Mouse (Mus musculus) lung, embryonic 15.5 days (tissue): ENCODE results near the gene Sox13. TPM values are rescaled to one million over a fixed set of nuclear protein-coding genes. Genes with fewer than 3 reads are reported as not detected.

Experiments used
- ATAC-seq: fragments of 200-750 bp; cut with Nextera tagmentation; 2 replicates; pipeline ENCODE4 v1.8.0; 2017; ENCODE audit warnings: moderate number of reproducible peaks, borderline replicate concordance; ENCODE audit not compliant: low FRiP score, low TSS enrichment; ENCODE audit errors: extremely low read depth
- H3K27ac ChIP-seq: fragments of 300-500 bp; sonication (generic); 2 replicates; pipeline ENCODE4 v1.5.1; 2015; ENCODE audit warnings: moderate library complexity, mild to moderate bottlenecking, inconsistent platforms
- H3K27me3 ChIP-seq: fragments of 300-500 bp; sonication (generic); 2 replicates; pipeline ENCODE4 v1.6.1; 2015; ENCODE audit warnings: inconsistent platforms
- H3K36me3 ChIP-seq: fragments of 300-500 bp; sonication (generic); 2 replicates; pipeline ENCODE4 v1.6.1; 2015; ENCODE audit warnings: inconsistent platforms
- H3K4me1 ChIP-seq: fragments of 300-500 bp; sonication (generic); 2 replicates; pipeline ENCODE4 v1.6.1; 2015; ENCODE audit warnings: inconsistent platforms
- H3K4me2 ChIP-seq: fragments of 300-500 bp; sonication (generic); 2 replicates; pipeline ENCODE4 v1.6.1; 2015; ENCODE audit warnings: inconsistent platforms, mild to moderate bottlenecking, moderate library complexity
- H3K4me3 ChIP-seq: fragments of 300-500 bp; sonication (generic); 2 replicates; pipeline ENCODE4 v1.5.1; 2015; ENCODE audit warnings: mild to moderate bottlenecking, inconsistent platforms
- H3K9ac ChIP-seq: fragments of 300-500 bp; sonication (generic); 2 replicates; pipeline ENCODE4 v1.6.1; 2015; ENCODE audit warnings: inconsistent platforms
- H3K9me3 ChIP-seq: fragments of 300-500 bp; sonication (generic); 2 replicates; pipeline ENCODE4 v1.6.1; 2016; ENCODE audit warnings: inconsistent platforms
- WGBS: fragments of 180-500 bp; shearing (Covaris S2); methylation state at CpG from one replicate; pipeline ENCODE4 v1.1.7; 2015; 5-methylcytosine and 5-hydroxymethylcytosine counted together
- polyA plus RNA-seq: library from polyadenylated mRNA; unstranded; fragments of >200 nt; fragmentation: Nextera tagmentation; extraction: Ambion mirVana; gene quantifications from 2 replicates; pipeline ENCODE4 v1.2.1, GENCODE M21; 2015

Sox13 gene
- polyA plus RNA-seq, 1 experiment from 2014 or later: 9.0 TPM

DNA sequence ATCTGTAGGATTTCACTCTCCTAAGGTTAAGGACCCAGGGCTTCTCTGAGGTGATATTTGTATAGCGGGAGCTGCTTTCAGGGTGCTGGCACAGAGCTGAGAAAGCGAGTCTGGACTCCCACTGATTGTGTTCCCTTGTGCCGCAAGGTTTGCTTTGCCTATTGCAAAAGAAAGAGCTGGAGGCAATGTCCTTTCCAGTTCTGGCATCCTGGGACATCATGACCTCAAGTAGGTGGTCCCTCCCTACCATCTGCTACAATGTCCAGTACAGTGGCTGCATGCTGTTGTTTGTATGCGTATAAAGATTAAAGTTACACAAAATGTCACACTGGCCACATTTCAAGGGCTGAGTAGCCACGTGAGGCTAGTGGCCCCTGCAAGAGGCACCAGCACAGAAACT lies 62.1 kb downstream of the Sox13 start:
- no peak overlapping the region for H3K4me3 ChIP-seq

DNA sequence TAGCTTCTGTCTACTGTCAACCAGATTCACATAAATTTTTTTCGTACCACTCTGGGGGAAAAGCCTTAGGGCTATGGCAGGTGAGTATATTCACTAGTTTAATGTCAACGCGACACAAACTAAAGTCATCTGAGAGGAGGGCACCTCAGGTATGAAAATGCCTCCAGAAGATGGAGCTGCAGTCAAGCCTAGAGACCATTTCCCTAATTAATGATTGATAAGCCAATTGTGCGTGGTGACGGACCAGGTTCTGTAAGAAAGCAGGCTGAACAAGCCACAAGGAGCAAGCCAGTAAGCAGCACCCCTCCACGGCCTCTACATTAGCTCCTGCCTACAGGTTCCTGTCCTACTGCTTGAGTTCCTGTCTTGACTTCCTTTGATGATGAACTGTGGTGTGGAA lies 63.2 kb downstream of the Sox13 start:
- Histone ChIP-seq H3K9ac (no peak overlapping the region), H3K4me2 (no peak overlapping the region), H3K4me1 (peaks cover 12% of the 10 kb centered on the region), H3K4me3 (no peak overlapping the region), H3K9me3 (no peaks in the 10 kb centered on the region), H3K27ac (no peak overlapping the region), H3K36me3 (no peaks in the 10 kb centered on the region), H3K27me3 (peaks cover 52% of the 10 kb centered on the region)
- no peak for ATAC-seq
- WGBS: 88% methylated on average over 6 of the region's 6 CpGs

More for the DNA sequence above, 62.1 kb downstream of the Sox13 start:
- Histone ChIP-seq H3K36me3 (no peaks in the 10 kb centered on the region), H3K27me3 (peaks cover 49% of the 10 kb centered on the region), H3K9me3 (no peaks in the 10 kb centered on the region), H3K27ac (no peak overlapping the region), H3K4me1 (peaks cover 14% of the 10 kb centered on the region), H3K9ac (no peak overlapping the region), H3K4me2 (no peak overlapping the region)
- ATAC-seq: no peak
- WGBS: 87% methylated on average over 5 of the region's 5 CpGs

DNA sequence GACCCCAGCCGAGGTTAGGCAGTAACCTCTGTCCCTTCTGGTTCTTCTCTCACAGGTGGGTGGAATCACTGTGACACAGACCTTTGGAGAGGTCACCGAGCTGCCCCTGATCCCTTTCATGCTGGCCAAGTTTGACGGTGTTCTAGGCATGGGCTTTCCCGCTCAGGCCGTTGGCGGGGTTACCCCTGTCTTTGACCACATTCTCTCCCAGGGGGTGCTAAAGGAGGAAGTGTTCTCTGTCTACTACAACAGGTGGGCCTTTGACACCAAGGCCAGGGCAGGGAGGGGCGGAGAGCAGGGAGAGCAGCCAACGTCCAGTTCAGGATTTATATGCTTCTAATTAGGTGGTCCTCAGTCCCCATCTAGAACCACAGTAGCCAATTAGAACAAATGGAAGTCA lies 67.8 kb downstream of the Sox13 start:
- Histone ChIP-seq H3K36me3 (no peaks in the 10 kb centered on the region), H3K4me3 (no peak overlapping the region), H3K27ac (no peak overlapping the region), H3K9me3 (no peaks in the 10 kb centered on the region), H3K9ac (no peak overlapping the region), H3K4me1 (peaks cover 11% of the 10 kb centered on the region), H3K27me3 (peaks cover 47% of the 10 kb centered on the region; the same call in 1 of the 2 replicates), H3K4me2 (no peak overlapping the region)
- WGBS: 49% methylated on average over 8 of the region's 8 CpGs
- ATAC-seq: no peak

DNA sequence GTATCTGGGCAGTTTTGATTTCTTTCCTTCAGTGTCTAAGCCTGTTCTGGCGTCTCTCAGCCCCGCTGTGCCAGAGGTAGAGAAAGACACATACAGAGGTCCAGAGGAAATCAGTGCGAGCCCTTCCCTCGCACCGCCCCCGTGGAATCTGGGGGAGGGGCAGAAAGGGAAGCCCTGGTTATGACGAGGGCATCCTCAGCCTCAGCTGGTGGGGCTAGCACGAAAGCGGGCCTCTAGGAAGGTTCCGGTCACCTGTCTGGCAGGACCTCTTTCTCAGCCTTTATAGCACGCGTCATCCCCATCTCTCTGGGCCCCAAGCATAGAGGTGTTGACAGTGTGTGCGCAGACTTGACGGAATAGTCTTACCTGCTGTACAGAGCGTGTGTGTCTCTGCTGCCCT lies 68.3 kb downstream of the Sox13 start:
- Histone ChIP-seq H3K4me3 (no peak overlapping the region), H3K9ac (no peak overlapping the region), H3K4me2 (no peak overlapping the region), H3K9me3 (no peaks in the 10 kb centered on the region), H3K4me1 (peaks cover 11% of the 10 kb centered on the region), H3K36me3 (no peaks in the 10 kb centered on the region), H3K27me3 (peaks cover 47% of the 10 kb centered on the region; the same call in 1 of the 2 replicates), H3K27ac (no peak overlapping the region)
- WGBS: 32% methylated on average over 15 of the region's 15 CpGs
- 0 out of 2 replicates have a peak, but pooled peaks have one; percentile 12 for ATAC-seq

DNA sequence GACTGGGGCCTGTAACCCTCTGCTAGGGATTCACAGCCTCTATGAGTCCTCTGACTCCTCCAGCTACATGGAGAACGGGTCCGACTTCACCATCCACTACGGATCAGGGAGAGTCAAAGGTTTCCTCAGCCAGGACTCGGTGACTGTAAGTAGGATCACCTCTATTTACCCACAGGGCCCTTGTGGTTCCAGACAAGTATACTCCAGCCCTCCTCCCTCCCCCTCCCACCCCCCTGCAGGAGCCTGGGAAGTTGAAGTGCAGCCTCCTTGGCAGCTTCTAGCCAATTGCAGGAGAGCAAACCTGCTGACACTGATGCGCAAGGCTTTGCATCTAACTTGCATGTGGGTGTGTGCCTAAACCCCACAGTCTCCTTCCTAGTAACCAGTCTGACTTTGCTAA lies 68.7 kb downstream of the Sox13 start:
- H3K9me3 ChIP-seq: no peaks in the 10 kb centered on the region
- peaks cover 47% of the 10 kb centered on the region; the same call in 1 of the 2 replicates for H3K27me3 ChIP-seq
- peaks cover 11% of the 10 kb centered on the region for H3K4me1 ChIP-seq
- H3K4me3 ChIP-seq: no peak overlapping the region
- H3K27ac ChIP-seq: no peak overlapping the region
- no peak overlapping the region for H3K4me2 ChIP-seq
- H3K36me3 ChIP-seq: no peaks in the 10 kb centered on the region
- WGBS: 29% methylated on average over 5 of the region's 5 CpGs
- peak; percentile 27; the same call in 1 of the 2 replicates for ATAC-seq
- no peak overlapping the region for H3K9ac ChIP-seq

DNA sequence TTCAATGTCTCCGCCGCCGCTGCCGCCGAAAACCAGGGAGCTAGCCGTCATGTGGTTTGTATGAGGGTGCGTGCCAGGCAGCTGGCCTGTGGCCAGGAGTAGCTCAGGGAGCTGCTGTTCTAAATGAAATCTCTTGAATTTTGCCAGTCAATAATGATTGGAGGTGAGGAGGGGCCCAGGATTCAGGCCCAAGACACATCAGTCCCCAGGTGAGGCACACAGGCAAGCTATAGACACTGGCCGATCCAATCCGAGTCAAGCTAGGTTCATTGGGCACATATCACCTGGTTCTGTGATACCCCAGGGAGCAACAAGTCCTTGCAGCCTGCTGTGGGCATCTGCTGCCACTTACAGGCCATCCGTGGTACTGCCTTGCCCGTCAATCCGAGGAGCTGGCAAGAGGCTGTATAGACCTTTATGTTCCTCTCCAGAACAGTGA lies 70.8 kb downstream of the Sox13 start:
- H3K9ac ChIP-seq: no peak overlapping the region
- peaks cover 31% of the 10 kb centered on the region; the same call in 1 of the 2 replicates for H3K27me3 ChIP-seq
- no peak overlapping the region for H3K4me2 ChIP-seq
- H3K9me3 ChIP-seq: no peaks in the 10 kb centered on the region
- no peaks in the 10 kb centered on the region for H3K36me3 ChIP-seq
- H3K27ac ChIP-seq: no peak overlapping the region
- WGBS: 43% methylated on average over 12 of the region's 12 CpGs
- 0 out of 2 replicates have a peak, but pooled peaks have one; percentile 12 for ATAC-seq
- H3K4me3 ChIP-seq: no peak overlapping the region
- peaks cover 11% of the 10 kb centered on the region for H3K4me1 ChIP-seq

DNA sequence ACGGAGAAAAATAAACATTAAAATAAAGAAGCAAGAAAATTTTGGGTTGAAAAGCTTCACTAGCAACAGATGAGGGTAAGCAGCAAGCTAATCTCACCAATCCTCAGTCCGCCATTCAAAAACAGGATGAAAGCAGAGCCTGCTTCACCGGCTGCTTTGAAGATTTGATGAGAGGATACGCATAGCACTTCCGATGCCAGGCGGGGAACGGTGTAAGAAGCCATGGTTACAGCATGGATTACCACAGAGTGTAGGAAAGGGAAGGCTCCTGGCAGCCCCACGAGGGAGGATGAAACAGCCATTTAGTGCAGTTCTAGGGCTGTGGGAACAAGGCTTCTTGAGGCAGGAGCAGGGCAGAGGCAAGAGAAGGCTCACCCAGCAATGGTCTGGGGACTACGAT lies 72.4 kb downstream of the Sox13 start:
- H3K4me1 ChIP-seq: peaks cover 11% of the 10 kb centered on the region
- no peak overlapping the region for H3K27ac ChIP-seq
- no peak overlapping the region for H3K9ac ChIP-seq
- peaks cover 24% of the 10 kb centered on the region; the same call in 1 of the 2 replicates for H3K27me3 ChIP-seq
- 46% methylated on average over 9 of the region's 9 CpGs for WGBS
- no peak for ATAC-seq
- H3K36me3 ChIP-seq: no peaks in the 10 kb centered on the region
- no peaks in the 10 kb centered on the region for H3K9me3 ChIP-seq
- no peak overlapping the region for H3K4me2 ChIP-seq
- H3K4me3 ChIP-seq: no peak overlapping the region

DNA sequence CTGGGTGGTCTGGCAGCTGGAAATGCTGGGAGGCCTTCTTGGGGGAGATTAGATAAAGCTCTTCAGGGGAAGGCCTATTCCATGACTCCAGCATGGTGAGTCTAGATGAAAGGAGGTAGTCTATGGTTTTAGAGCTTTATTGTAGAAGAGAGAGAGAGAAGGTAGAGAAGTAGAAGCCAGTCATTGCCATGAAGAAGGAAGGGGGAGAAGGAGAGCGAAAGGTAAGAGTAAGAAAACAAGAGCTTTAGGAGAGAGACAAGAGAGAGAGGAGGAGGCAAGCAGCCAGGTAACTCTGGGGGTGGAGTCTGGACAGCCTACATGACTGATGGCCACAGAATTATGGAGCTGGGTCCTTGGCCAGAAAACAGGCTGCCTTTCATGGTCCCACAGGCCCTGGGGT lies 74.0 kb downstream of the Sox13 start, which contains the start of gene Ren1:
Ren1 (plus strand) TSS at position 301 of the 400 bp plus-strand sequence.
- Histone ChIP-seq H3K9me3 (no peaks in the 10 kb centered on the region), H3K27me3 (peaks cover 15% of the 10 kb centered on the region; the same call in 1 of the 2 replicates), H3K36me3 (no peaks in the 10 kb centered on the region), H3K9ac (no peak within 1 kb of the TSS), H3K4me1 (0 out of 2 replicates have a peak, but pooled peaks cover 4% of the 10 kb centered on the region), H3K4me2 (no peak within 1 kb of the TSS), H3K4me3 (no peak within 1 kb of the TSS), H3K27ac (no peak within 1 kb of the TSS)
- 92% methylated on average over 1 of the region's 1 CpGs for WGBS
- ATAC-seq: no peak

DNA sequence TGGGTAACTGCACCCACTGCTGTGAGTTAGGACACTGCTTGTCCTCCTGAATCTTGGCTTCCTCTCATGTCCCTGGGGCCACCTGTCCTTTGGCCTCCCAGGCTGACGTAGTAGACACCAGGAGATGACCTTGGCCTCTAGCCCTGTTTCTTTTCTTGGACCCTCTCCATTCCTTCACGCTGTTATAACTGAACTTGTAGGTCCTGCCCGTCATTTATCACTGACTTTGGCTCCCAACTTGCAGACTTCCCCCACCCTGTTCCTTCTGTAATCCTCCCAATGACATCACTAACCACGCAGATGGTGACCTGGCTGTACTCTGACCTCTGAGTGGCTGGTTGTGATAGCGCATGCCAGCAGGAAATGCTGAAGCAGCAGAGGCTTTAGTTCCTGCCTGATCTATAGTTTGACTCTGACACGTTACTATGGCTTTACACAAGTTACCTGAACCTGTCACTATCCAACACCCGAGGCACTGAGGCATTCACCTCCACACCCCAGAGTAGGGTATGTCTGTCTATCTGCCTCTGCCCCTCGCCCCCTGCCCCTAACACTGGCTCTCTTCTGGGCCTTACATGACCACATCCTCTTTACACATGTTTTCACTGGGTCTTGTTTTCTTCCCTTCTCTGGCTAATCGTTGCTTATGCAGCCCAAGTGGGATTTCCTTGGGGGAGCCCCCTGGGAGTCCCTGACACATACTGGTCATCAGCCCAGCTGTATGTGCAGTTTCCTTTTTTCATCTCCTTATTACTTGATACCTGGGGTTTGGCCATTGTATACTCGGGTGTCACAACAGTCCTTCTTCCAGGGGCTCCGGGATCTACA lies 76.3 kb downstream of the Sox13 start:
- Histone ChIP-seq H3K27ac (no peak overlapping the region), H3K4me1 (no peaks in the 10 kb centered on the region), H3K4me3 (no peak overlapping the region), H3K36me3 (no peaks in the 10 kb centered on the region), H3K27me3 (peaks cover 10% of the 10 kb centered on the region; the same call in 1 of the 2 replicates), H3K9ac (no peak overlapping the region), H3K9me3 (no peaks in the 10 kb centered on the region), H3K4me2 (no peak overlapping the region)
- ATAC-seq: no peak
- 52% methylated on average over 11 of the region's 11 CpGs for WGBS

DNA sequence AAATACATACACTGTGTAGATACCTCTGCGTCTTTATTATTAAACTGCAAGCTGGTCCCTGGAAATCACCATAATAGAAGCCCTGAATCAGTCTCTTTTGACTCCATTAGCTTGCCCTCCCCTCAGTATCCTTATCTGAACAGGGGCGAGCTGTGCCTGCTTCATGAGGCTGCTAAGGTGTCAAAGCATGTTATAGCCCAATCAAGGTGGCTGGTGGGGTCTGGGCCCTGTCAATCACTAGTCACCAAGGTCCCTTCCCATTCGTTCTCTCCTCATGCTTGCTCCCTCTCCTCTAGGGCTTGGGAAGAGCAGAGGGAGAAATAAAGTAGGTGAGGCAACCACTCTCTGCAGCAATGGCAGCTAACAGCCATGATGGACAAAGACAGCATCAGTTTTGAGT lies 77.0 kb downstream of the Sox13 start:
- H3K9ac ChIP-seq: no peak overlapping the region
- H3K4me1 ChIP-seq: no peaks in the 10 kb centered on the region
- no peak for ATAC-seq
- no peak overlapping the region for H3K4me3 ChIP-seq
- H3K36me3 ChIP-seq: no peaks in the 10 kb centered on the region
- peaks cover 6% of the 10 kb centered on the region; the same call in 1 of the 2 replicates for H3K27me3 ChIP-seq
- H3K4me2 ChIP-seq: no peak overlapping the region
- 66% methylated on average over 3 of the region's 3 CpGs for WGBS
- H3K27ac ChIP-seq: no peak overlapping the region
- no peaks in the 10 kb centered on the region for H3K9me3 ChIP-seq

DNA sequence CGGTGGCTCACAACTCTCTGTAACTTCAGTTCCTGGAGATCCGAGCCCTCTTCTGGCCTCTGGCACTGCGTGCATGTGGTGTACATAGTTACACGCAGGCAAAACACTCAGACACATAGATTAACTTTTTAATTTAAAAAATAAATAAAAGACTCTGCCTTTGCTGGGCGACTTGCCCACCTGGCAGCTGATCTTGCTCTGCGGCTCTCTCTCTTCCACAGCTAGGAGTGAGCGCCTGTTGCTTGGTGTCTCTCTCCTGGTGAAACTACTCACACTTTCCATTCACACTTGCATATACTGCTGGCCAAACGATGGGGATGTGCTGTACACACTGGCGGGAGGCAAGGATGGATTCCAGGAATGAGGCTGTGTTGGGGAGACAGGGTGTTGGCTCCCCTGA lies 77.6 kb downstream of the Sox13 start:
- Histone ChIP-seq H3K27me3 (no peaks in the 10 kb centered on the region), H3K4me1 (no peaks in the 10 kb centered on the region), H3K9me3 (no peaks in the 10 kb centered on the region), H3K36me3 (no peaks in the 10 kb centered on the region), H3K9ac (no peak overlapping the region), H3K27ac (no peak overlapping the region), H3K4me3 (no peak overlapping the region), H3K4me2 (no peak overlapping the region)
- WGBS: 70% methylated on average over 9 of the region's 9 CpGs
- no peak for ATAC-seq

DNA sequence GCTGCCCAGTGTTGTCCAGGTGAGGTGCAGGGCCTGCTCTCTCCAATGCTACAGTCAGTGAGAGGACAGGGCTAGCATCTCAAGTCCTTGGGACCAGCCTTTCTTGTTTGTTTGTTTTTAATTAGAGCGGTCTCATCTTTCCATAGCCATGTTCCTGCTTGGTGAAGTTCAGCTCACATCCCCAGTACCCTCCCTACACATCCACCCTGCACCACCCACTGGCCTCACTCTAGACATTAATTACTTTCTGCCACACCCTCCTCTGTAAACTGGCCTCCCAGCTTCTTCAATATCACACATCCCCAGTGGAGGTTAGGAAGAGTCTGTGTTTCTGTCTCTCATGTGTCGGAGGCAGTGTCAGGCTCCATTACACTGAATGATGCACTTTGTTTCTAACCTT lies 79.8 kb downstream of the Sox13 start:
- no peak overlapping the region for H3K4me2 ChIP-seq
- ATAC-seq: no peak
- H3K27me3 ChIP-seq: no peaks in the 10 kb centered on the region
- H3K27ac ChIP-seq: no peak overlapping the region
- H3K4me3 ChIP-seq: no peak overlapping the region
- H3K9ac ChIP-seq: no peak overlapping the region
- no peaks in the 10 kb centered on the region for H3K36me3 ChIP-seq
- no peaks in the 10 kb centered on the region for H3K4me1 ChIP-seq
- WGBS: 85% methylated on average over 2 of the region's 2 CpGs
- H3K9me3 ChIP-seq: no peaks in the 10 kb centered on the region
